Mouse (Mus musculus) MN1 (cell line): ENCODE data around the gene Gm8720.
"Not testable (repeated sequence)": the region's sequence is repeated elsewhere in the genome, so short reads cannot be mapped to it uniquely, and the experiment has no call there.

Source experiments
- DNase-seq: peaks from one replicate; pipeline ENCODE4 v3.0.0-alpha.2; 2016; ENCODE audit warnings: low spot score

Gm8720 gene

DNA sequence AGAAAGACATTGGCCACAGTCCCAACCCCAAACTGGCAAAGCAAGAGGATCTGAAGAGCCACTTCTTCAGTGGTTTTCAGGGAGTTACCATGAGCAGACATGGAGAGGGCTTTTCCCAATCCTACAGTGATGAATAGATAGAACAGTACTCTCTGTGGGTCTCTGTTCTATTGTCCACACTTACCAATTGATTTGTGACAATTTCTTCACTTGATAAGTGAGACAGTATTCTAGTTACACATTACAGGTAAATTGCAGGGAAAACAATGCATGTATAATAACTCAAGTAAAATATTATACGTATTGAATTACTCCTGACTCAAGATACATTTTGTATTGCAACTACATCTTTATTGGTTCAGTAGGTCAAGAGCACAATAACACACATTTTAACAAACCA is at the start of gene Gm8720:
Gene Gm8720 (minus strand): TSS at position 101 of the 400 bp plus-strand sequence.
- not testable (repeated sequence) for DNase-seq

DNA sequence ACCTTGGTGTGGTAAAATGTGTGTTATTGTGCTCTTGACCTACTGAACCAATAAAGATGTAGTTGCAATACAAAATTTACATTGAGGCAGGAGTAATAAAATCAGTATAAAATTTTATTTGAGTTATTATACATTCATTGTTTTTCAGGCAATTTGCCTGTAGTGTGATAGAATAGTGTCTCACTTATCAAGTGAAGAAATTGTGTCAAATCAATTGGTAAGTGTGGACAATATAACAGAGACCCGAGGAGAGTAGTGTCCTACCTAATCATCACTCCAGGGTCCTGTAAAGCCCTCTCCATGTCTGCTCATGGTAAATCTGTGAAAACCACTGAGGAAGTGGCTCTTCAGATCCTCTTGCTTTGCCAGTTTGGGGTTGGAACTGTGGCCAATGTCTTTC is 12.0 kb downstream of the Gm8720 start, which contains the start of gene Vmn1r163:
Gene Vmn1r163 (plus strand): TSS at position 301 of the 400 bp plus-strand sequence.
- not testable (repeated sequence) for DNase-seq

DNA sequence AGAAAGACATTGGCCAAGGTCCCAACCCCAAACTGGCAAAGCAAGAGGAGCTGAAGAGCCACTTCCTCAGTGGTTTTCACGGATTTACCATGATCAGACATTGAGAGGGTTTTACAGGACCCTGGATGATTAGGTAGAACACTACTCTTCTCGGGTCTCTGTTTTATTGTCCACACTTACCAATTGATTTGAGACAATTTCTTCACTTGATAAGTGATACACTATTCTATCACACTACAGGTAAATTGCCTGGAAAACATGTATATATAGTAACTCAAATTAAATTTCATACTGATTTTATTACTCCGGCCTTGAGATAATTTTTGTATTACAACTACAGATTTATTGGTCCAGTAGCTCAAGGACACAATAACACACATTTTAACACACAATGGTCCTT is 47.4 kb downstream of the Gm8720 start, which contains the start of gene Gm4216:
Gene Gm4216 (minus strand): TSS at position 101 of the 400 bp plus-strand sequence.
- DNase-seq = not testable (repeated sequence)
